Mouse (Mus musculus) frontal cortex, postnatal 14 days (tissue): ENCODE data around the gene Aunip.

ENCODE experiments used
- DNase-seq, 2 experiments: peaks; one replicate each; pipeline ENCODE4 v3.0.0; 2022; ENCODE audit warnings: low spot score in 2 of 2

Gene Aunip

DNA sequence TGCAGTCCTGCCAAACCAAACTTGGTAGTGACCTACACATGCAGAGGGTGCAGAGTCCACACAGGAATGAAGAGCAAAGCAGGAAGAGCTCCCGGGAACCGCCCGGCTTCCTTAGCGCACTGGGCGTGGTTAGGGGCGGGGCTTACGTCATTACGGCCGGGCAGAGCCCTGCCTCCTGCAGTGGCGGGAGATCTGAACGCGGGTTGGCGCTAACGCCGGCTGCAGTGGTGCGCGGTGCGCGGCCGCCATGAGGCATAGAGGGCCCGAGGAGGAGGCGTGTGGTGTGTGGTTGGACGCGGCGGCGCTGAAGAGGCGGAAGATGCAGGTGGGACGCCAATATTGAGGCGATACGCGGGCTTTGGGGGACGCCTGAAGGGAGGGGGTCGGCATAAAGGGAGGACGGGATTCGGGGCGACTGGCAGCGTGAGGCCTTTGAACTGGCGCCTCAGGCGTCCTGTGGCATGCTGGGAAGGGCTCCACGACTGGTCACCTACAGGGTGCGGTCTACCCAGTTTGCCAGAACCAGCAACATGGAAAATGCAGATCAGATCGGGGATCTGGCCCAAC is at the start of gene Aunip:
TSS of gene Aunip (plus strand) at position 155 of the 567 bp plus-strand sequence.
- DNase-seq: peak; percentile 67 to 80

- DNase-seq: no peak
Measured at GRCm38 (mm10) chr4:134461252-134461651, 49.5 kb upstream of the Aunip start.

DNA sequence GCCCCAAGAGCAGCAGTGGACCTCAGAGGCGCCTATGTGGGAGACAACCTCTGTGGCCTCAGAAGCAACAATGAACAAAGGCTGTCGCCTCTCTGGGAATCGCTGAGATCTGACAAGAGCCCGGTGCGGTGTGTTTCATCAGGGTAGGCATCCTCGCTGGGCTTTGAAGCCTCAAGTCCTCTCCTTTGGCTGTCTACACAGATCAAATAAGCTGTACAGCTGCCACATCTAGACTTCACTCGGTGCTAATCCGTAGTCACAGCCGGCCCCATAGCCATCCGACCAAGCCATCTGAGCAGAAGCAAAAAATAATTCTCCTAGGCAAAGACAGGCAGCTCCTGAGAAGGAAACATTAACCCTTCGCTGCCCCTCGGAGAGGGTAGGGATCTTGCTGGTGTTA is 45.0 kb upstream of the Aunip start:
- no peak for DNase-seq

DNA sequence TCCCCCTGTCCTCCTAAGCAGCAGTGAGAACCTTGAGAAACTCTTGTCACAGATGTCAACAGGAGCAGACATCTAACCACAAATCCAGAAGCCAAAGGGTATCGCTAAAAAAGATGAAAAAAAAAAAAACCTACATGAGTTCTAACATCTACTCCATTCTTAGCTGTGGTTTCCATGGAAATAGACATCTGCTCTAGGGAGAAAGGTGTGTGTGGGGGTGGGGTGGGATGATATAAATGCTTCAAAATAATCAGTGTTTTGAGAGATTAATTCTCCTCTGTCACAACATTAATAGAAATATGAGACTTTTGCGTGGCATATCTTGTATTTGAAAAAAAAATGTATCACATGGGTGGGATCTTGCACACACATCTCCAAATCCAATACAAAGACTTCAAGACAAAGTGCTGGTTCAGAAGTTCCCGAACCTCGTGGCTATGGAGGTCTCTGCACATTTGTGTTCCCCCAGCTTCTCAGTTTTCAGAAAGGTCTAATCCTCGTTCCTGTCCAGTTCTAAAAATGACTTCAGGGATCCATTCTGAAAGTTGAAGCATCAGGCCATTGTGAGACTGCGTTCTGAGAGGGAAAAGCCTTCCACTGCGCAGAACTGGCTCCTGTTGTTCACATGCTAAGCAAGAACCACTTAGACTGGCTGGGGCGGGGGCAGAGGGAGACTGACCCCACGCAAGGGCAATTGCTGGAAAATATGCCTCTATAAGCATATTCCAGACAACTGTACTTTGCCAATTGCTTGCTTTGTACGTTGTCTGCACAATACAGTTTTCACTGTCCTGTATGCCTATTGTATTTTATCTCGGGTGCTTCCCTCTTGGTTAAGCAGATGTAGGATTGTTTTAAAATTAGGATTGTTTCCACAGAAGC is 44.2 kb upstream of the Aunip start:
- DNase-seq: no peak

- DNase-seq: no peak
Measured at GRCm38 (mm10) chr4:134467435-134468214, 43.2 kb upstream of the Aunip start.

DNA sequence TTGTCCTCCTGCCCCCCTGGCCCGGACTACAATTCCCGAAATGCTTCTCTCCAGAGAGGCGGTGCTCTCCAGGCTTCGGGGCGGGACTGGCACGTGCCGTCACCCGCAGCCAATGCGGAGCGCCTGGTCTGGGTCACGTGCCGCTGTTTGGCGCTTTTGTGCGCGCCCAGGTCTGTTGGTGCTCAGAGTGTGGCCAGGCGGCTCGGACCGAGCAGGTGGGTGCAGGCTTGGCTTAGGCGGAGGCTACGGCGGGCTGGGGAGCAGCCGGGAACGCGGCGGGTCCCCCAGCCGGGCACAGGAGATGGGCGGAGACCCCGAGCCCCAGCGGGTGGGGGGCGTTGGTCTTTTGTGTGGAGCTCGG is 42.6 kb upstream of the Aunip start, which contains the start of gene Stmn1:
TSS of gene Stmn1 (plus strand) at position 106 of the 361 bp plus-strand sequence.
- peak; percentile 93 to 94 for DNase-seq

GRCm38 (mm10) chr4:134468578-134469266 is 42.1 kb upstream of the Aunip start:
- peak; percentile 87 to 90 for DNase-seq

- DNase-seq: no peak
Measured at GRCm38 (mm10) chr4:134469341-134469796, 41.4 kb upstream of the Aunip start.

GRCm38 (mm10) chr4:134469985-134470384 is 40.8 kb upstream of the Aunip start:
- no peak for DNase-seq

DNA sequence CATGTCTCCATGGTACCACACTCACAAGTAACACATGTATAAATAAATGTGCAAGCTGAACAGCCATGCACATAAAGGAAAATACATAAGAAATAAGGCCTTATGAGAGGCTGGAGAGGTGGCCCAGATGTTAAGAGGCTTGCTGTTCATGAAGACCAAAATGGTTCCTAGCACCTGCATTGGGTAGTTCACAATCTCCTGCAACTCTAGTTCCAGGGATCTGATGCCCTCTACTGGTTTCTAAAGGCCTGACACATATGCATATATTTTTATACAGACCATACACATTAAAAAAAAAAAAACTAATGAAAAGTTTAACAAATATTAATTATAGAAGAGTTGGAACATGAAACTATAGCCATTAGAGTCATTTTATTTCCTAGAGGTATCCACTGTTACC is 39.3 kb upstream of the Aunip start:
- DNase-seq: no peak

- DNase-seq: no peak
Measured at GRCm38 (mm10) chr4:134473764-134474163, 37.0 kb upstream of the Aunip start.

- DNase-seq: no peak
Measured at GRCm38 (mm10) chr4:134474240-134474639, 36.6 kb upstream of the Aunip start.

- DNase-seq: no peak
Measured at GRCm38 (mm10) chr4:134476899-134477298, 33.9 kb upstream of the Aunip start.

- peak; percentile 82 to 93 for DNase-seq
Measured at GRCm38 (mm10) chr4:134478031-134478430, 32.8 kb upstream of the Aunip start.

DNA sequence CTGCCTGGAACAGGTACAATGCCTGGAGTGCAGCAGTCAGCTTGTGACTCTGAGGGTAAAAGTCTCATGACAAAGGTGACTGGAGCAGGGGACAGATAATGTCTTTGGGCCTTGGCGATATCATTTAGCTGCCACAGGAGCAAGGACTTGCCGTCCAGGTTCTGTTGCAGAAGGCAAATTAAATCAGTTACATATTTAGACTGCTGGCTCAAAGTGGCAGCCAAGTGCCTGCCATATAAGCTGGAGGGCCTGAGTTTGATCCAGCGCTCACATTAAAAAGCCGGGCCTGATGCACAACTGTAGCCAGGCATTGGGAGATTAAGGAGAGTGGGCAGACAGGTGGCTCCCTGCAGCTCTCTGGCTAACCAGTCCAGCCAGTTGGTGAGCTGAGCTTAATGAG is 31.0 kb upstream of the Aunip start:
- DNase-seq: no peak

DNA sequence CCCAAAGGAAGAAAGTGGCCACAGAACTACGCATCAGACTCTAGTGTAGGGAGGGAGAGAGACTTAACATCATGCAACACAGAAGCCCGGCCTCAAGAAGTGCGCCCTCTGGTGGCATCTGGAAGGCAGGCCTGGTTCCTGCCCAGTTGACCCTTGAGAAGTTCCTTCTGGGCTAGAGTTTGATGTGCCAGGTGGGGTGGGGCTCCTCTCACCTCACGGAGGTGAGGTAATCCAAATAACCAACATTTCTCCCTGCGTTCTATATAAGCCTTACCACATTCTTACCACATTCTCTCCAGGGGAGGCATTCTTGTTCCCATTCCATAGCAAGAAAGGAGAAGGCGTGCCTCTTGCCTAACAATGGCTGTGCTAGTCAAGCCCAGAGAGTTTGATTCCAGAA is 29.9 kb upstream of the Aunip start:
- DNase-seq: peak in 1 of 2 experiments; percentile 62

DNA sequence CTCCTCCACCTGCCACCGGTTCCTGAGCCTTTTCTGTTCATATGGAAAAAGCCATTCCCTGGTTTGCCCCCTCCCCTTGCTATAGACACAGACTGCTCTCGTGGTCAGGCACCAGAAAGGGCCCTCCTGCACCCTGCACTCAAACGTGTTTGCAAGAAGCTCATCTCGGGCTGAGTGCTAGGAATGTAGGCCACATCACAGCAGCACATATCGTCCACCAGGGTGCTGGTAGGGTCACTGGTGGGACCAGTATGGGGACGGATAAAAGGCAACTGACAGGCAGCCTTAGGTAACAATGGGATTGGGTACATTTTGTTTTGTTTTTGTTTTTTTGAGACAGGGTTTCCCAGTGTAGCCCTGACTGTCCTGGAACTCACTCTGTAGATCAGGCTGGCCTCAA is 29.5 kb upstream of the Aunip start:
- DNase-seq: no peak

- no peak for DNase-seq
Measured at GRCm38 (mm10) chr4:134482442-134482841, 28.4 kb upstream of the Aunip start.

GRCm38 (mm10) chr4:134483078-134483688 is 27.6 kb upstream of the Aunip start:
- DNase-seq: no peak

DNA sequence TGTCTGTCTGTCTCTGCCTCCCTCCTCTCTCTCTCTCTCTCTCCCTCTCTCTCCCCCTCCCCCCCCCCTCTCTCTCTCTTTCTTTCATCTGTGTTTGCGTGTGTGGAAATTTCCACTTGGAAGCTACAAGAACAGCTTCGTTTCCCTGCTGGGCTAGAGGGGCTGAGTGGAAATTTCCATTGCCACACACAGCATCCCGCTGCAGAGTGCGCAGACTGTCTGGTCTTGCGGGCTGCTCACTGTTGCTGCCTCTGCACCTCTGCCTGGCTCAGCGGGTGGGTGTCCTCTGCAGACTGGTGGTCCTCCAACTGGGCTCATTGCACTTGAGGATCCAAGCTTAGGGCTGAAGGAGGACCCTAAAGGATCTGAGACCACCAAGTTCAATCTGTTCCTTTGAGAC is 27.1 kb upstream of the Aunip start:
- no peak for DNase-seq

GRCm38 (mm10) chr4:134484231-134484630 is 26.6 kb upstream of the Aunip start:
- DNase-seq: no peak
